Mouse (Mus musculus): ENCODE measurements around the gene Slc35b2. TPM values are rescaled to one million over a fixed set of nuclear protein-coding genes. Genes with fewer than 3 reads are reported as not detected.

Slc35b2 gene
- polyA plus RNA-seq, 1 experiment from 2014 or later, result 115 TPM

DNA sequence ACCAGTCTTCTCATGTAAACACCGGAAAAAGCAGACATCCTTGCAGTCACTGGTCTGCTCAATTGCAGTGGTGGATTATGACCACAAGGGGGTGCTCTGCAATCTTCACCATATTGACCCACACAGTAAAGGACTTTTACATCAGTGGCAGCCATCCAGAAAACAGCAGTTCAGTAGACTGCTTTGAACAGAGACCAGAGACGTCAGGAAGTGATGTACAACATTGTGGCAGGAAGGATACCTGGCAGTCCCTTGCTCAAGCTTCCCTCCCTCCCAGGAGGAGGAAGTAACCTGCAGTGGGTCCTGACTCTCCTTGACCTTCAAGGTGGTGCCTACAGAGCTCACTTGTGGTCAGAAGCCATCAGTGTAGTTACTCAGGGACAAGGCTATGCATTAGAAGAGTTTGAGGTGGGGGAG, 17.9 kb downstream of the Slc35b2 start:
- no peaks in the 10 kb centered on the region for H3K27me3 ChIP-seq (replicated peaks)
- peak overlapping the region; percentile 67 for H3K27ac ChIP-seq
- no peak overlapping the region for H3K9ac ChIP-seq
- no peaks in the 10 kb centered on the region for H3K36me3 ChIP-seq
- ATAC-seq (ENCODE audit: insufficient read depth, low FRiP score, low read depth), result no peak
- no peak overlapping the region for H3K4me3 ChIP-seq (replicated peaks)
- no peak overlapping the region for H3K4me2 ChIP-seq
- no peaks in the 10 kb centered on the region for H3K9me3 ChIP-seq
- peaks cover 35% of the 10 kb centered on the region for H3K4me1 ChIP-seq
- WGBS, result 3% methylated on average over 2 of the region's 2 CpGs

DNA sequence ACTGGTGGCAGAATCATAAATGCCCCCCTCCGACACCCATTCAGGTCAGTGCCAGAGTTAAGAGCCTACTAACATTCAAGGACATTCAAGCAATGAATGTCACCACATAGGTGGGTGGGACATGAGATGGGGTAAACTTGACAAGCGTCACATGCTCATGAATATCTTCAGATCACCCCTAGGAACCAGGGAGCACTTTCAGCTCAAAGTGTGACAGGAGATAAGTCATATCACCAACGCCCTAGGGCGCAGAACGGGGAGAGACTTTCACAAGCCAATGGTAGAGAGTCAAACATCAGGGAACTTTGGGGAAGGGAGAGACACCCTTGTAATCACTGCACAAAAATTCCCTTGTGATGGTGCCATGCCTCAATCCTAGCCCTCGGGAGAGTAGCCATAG, 18.5 kb downstream of the Slc35b2 start:
- 86% methylated on average over 6 of the region's 6 CpGs for WGBS
- Histone ChIP-seq H3K4me3 (replicated peaks) (no peak overlapping the region), H3K4me2 (no peak overlapping the region), H3K27me3 (replicated peaks) (no peaks in the 10 kb centered on the region), H3K36me3 (0 out of 2 replicates have a peak, but pooled peaks cover 3% of the 10 kb centered on the region), H3K4me1 (peaks cover 35% of the 10 kb centered on the region), H3K9me3 (no peaks in the 10 kb centered on the region), H3K27ac (no peak overlapping the region), H3K9ac (no peak overlapping the region)
- ATAC-seq (ENCODE audit: insufficient read depth, low FRiP score, low read depth), result no peak

DNA sequence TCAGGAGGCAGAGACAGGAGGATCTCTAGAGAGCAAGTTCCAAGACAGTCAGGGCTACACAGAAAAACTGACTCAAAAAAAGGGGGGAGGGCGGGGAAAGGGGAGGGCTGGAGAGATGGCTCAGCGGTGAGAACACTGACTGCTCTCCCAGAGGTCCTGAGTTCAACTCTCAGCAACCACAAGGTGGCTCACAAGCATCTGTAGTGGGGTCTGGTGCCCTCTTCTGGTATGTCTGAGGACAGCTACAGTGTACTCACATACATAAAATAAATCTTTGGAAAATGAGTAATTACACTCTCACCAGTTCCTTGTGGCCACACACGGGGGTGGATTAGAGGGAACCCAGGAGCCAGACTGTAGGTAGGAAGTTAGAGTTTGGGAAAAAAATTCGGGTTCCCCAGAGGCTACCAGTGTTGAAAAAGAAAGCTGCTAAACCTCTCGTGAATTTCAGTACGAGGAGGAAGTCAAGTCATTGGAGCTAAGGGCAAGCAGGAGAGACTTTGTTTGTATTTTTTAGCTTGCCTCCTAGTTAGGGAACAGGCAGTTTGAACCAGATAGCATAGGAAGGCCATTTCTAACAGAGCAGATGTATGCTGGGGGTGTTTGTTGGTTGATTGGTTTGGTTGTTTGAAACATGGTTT, 19.2 kb downstream of the Slc35b2 start:
- H3K9me3 ChIP-seq, result no peaks in the 10 kb centered on the region
- H3K27ac ChIP-seq, result peak overlapping the region; percentile 0; the same call in 1 of the 2 replicates
- 53% methylated on average over 6 of the region's 6 CpGs for WGBS
- no peaks in the 10 kb centered on the region for H3K27me3 ChIP-seq (replicated peaks)
- no peak overlapping the region for H3K4me3 ChIP-seq (replicated peaks)
- no peak overlapping the region for H3K9ac ChIP-seq
- peaks cover 33% of the 10 kb centered on the region for H3K4me1 ChIP-seq
- H3K36me3 ChIP-seq, result 0 out of 2 replicates have a peak, but pooled peaks cover 7% of the 10 kb centered on the region
- no peak overlapping the region for H3K4me2 ChIP-seq
- no peak for ATAC-seq (ENCODE audit: insufficient read depth, low FRiP score, low read depth)

DNA sequence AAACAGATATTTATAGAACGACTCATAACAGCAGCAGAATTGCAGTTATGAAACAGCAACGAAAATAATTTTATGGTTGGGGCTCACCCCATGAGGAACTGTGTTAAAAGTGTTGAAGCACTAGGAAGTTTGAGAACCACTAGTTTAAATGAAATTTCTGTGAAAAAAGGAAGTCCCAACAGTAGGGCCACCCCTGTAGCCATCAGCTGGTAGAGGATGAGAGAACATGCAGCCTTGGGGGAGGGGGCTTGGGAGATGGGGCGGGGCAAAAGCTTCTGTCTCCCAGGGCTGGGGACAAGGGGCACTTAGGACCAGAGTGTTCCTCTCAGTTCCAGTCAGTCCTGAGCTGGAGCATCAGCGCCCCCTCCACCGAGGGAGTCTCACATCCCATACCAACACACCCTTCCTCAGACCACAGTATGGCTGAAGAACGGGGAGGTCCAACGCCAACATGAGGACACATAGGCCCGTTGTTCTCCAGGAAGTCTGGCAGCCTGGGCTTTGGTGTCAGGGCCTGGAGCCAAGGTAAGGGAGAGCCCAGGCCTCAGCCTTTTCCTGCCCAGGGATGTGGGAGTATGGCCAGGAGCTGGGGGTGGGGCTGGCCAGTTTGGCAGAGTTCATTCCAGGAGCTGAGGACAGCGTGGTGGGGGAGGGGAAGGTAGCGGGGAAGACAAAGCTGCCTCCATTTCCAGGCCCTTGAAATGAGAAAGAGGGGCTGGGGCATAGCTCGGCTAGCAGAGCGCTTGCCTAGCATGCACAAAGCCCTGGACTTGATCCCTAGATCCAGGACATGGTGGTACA, 20.6 kb downstream of the Slc35b2 start:
- H3K4me2 ChIP-seq, result peak overlapping the region; percentile 4; the same call in 1 of the 2 replicates
- WGBS, result 39% methylated on average over 12 of the region's 12 CpGs
- no peak overlapping the region for H3K9ac ChIP-seq

DNA sequence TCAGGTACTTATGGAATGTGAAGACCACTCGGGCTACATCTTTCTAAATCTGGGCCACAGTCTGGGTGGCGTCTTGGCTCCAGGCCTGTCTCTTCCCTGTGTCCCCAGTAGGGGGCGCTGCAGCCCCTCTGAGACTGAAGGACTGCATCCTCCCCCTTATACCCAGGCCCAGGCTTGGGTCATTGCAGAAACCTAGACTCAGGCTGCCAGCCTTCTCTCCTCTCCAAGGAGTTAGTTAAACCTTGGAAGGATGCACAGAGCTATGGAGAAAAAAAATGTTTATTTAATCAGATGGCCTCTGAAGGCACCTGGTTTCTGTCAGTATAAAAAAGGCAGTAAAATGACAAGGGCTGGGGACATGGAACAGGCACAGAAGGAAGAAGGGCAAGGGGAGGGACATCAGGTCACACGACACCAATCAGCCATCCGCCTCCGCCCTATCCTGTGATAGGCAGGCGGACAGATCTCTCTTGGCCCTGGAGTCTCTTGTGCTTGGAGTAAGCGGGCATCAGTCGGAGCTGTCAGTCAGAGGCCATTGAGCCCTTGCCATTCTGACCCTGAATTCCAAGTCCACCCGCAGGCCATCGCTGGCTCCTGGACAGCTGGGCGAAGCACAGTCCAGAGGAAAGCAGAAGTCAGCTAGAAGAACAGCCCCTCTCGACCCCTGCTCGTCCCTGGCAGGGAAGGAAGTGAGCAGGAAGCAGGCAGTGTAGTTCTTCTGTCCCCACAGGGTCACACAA, 21.4 kb downstream of the Slc35b2 start:
- Histone ChIP-seq H3K9me3 (no peaks in the 10 kb centered on the region), H3K9ac (no peak overlapping the region), H3K27ac (peak overlapping the region; percentile 84), H3K4me1 (peaks cover 33% of the 10 kb centered on the region), H3K4me2 (peak overlapping the region; percentile 4; the same call in 1 of the 2 replicates), H3K27me3 (replicated peaks) (no peaks in the 10 kb centered on the region), H3K36me3 (peaks cover 14% of the 10 kb centered on the region; the same call in 1 of the 2 replicates), H3K4me3 (replicated peaks) (no peak overlapping the region)
- peak; percentile 36 for ATAC-seq (ENCODE audit: insufficient read depth, low FRiP score, low read depth)
- 33% methylated on average over 14 of the region's 14 CpGs for WGBS

More for the DNA sequence above, 20.6 kb downstream of the Slc35b2 start:
- Histone ChIP-seq H3K4me1 (peaks cover 33% of the 10 kb centered on the region), H3K27me3 (replicated peaks) (no peaks in the 10 kb centered on the region), H3K36me3 (peaks cover 13% of the 10 kb centered on the region; the same call in 1 of the 2 replicates), H3K4me3 (replicated peaks) (no peak overlapping the region), H3K27ac (peak overlapping the region; percentile 84), H3K9me3 (no peaks in the 10 kb centered on the region)
- ATAC-seq (ENCODE audit: insufficient read depth, low FRiP score, low read depth), result peak; percentile 48

DNA sequence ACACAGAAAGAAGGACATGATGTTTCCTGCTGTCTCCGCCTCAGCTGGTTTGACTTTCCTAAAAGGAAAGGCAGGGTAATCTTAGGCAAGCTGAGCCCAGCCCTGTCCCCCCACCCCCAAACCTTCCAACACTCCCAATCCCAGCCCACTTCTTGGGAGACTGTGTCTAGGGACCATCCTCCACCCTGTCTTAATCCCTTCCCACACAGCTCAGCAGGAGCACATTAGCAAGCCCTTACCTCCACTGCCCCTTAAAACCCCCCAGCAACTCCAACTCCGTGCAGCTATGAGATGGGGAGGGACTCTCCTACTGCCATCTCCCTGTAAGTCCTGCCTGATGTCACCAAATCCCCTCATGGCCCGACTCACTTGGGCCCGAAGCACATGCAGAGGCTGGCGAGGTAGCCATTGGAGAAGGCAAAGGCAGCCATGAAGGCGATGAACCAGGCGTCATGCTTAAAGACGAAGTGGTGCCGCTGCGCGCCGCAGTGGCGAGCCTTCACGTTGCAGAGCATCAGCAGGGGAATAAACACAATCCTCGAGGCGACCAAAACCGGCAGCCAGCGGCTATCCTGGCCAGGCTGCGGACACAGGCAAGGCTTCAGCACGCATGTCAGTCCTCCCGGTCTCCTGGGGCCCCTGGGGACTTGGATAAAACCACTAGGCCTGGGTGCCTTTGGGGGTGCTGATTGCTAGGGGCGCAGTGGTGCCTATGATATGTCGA, 22.2 kb downstream of the Slc35b2 start:
- no peaks in the 10 kb centered on the region for H3K9me3 ChIP-seq
- H3K27ac ChIP-seq, result peak overlapping the region; percentile 84
- H3K9ac ChIP-seq, result no peak overlapping the region
- peaks cover 14% of the 10 kb centered on the region; the same call in 1 of the 2 replicates for H3K36me3 ChIP-seq
- H3K27me3 ChIP-seq (replicated peaks), result no peaks in the 10 kb centered on the region
- H3K4me3 ChIP-seq (replicated peaks), result no peak overlapping the region
- H3K4me1 ChIP-seq, result peaks cover 31% of the 10 kb centered on the region
- WGBS, result 74% methylated on average over 23 of the region's 23 CpGs
- no peak for ATAC-seq (ENCODE audit: insufficient read depth, low FRiP score, low read depth)
- no peak overlapping the region for H3K4me2 ChIP-seq

DNA sequence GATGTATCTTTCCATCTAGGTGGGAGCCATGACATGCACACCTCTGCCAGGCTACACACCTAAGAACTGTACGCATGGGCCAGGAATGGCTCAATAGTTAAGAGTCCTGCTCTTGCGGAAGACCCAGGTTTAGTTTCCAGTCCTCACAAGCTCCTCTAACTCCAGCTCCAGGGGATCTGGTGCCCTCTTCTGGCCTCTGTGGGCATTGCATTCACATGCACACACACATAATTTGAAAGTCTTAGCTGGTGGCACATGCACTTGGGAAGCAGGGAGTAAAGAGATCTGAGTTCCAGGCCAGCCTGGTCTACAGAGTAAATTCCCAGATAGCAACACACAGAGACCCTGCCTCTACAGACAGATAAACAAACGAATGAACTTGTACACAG, 22.8 kb downstream of the Slc35b2 start:
- H3K4me3 ChIP-seq (replicated peaks), result no peak overlapping the region
- peaks cover 26% of the 10 kb centered on the region for H3K4me1 ChIP-seq
- over 99% methylated on average over 3 of the region's 3 CpGs for WGBS
- H3K4me2 ChIP-seq, result no peak overlapping the region
- H3K27ac ChIP-seq, result no peak overlapping the region
- H3K9ac ChIP-seq, result no peak overlapping the region
- H3K9me3 ChIP-seq, result no peaks in the 10 kb centered on the region
- H3K27me3 ChIP-seq (replicated peaks), result no peaks in the 10 kb centered on the region
- no peak for ATAC-seq (ENCODE audit: insufficient read depth, low FRiP score, low read depth)
- peaks cover 14% of the 10 kb centered on the region; the same call in 1 of the 2 replicates for H3K36me3 ChIP-seq

DNA sequence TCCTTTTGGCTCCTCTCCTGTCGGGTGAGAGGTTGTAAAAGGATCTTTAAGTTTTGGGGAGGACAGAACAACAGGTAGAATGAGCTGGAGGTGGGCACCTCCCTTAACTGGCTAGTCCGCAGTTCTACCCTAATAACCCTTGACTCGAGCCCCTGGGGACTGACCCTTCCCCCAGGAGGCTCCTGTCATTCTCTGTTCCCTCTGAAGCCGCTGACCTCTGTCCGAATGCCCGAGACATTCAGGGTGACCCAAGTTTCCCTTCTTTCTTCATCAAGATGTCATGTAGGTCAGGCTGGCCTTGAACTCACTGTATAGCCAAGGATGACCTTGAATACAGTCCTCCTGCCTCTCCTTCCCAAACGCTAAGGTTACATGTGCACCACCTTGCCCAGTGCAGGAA, 24.7 kb downstream of the Slc35b2 start:
- H3K4me3 ChIP-seq (replicated peaks), result no peak overlapping the region
- H3K4me2 ChIP-seq, result no peak overlapping the region
- no peak overlapping the region for H3K27ac ChIP-seq
- H3K27me3 ChIP-seq (replicated peaks), result no peaks in the 10 kb centered on the region
- H3K9me3 ChIP-seq, result no peaks in the 10 kb centered on the region
- H3K36me3 ChIP-seq, result peaks cover 14% of the 10 kb centered on the region; the same call in 1 of the 2 replicates
- H3K9ac ChIP-seq, result no peak overlapping the region
- peaks cover 40% of the 10 kb centered on the region for H3K4me1 ChIP-seq
- no peak for ATAC-seq (ENCODE audit: insufficient read depth, low FRiP score, low read depth)
- WGBS, result 90% methylated on average over 7 of the region's 7 CpGs

DNA sequence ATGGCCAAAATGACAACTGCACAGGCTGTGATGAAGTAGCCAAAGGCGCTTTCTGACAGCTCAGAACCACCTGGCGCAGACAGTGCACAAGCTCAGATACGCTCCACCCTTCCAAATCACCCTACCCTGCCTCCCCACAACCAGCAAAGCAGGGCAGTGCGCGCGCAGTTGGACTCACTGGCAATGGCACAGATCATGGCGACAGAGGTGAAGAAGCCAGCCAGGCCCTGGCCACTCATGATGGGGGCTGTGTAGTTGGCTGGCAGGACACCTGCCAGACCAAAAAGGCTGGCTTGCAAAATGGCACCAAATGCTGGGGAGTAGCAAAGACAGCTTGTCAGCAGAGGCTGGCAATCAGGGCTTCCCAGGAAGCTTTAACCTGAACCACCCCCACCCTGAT, 25.6 kb downstream of the Slc35b2 start:
- no peak for ATAC-seq (ENCODE audit: insufficient read depth, low FRiP score, low read depth)
- Histone ChIP-seq H3K9me3 (no peaks in the 10 kb centered on the region), H3K4me3 (replicated peaks) (no peak overlapping the region), H3K4me2 (no peak overlapping the region), H3K27ac (no peak overlapping the region), H3K4me1 (peaks cover 46% of the 10 kb centered on the region), H3K36me3 (peaks cover 14% of the 10 kb centered on the region; the same call in 1 of the 2 replicates), H3K27me3 (replicated peaks) (no peaks in the 10 kb centered on the region), H3K9ac (no peak overlapping the region)
- WGBS, result 95% methylated on average over 7 of the region's 7 CpGs

DNA sequence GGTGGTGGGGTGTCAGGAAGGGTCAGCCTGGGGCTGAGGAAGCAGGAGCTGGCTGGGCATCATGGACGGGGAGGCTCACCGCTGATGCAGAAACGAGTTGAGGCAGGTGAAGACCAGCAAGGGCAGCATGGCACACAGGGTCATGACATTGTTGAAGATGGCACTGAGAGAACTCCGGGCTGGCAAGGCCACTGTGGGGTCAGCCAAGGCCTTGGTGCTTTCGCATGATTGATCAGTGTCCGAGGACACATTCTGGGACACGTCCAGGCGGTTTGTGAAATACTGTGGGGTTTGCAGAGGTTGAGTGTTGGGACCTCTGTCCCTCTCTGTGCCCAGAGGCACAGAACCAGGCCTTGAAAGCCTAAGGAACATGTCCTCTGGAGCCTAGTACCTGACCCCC, 26.2 kb downstream of the Slc35b2 start:
- 92% methylated on average over 8 of the region's 8 CpGs for WGBS
- ATAC-seq (ENCODE audit: insufficient read depth, low FRiP score, low read depth), result no peak
- no peak overlapping the region for H3K9ac ChIP-seq
- H3K4me3 ChIP-seq (replicated peaks), result no peak overlapping the region
- no peak overlapping the region for H3K27ac ChIP-seq
- peaks cover 46% of the 10 kb centered on the region for H3K4me1 ChIP-seq
- H3K9me3 ChIP-seq, result no peaks in the 10 kb centered on the region
- H3K36me3 ChIP-seq, result peaks cover 14% of the 10 kb centered on the region; the same call in 1 of the 2 replicates
- H3K4me2 ChIP-seq, result no peak overlapping the region
- no peaks in the 10 kb centered on the region for H3K27me3 ChIP-seq (replicated peaks)

DNA sequence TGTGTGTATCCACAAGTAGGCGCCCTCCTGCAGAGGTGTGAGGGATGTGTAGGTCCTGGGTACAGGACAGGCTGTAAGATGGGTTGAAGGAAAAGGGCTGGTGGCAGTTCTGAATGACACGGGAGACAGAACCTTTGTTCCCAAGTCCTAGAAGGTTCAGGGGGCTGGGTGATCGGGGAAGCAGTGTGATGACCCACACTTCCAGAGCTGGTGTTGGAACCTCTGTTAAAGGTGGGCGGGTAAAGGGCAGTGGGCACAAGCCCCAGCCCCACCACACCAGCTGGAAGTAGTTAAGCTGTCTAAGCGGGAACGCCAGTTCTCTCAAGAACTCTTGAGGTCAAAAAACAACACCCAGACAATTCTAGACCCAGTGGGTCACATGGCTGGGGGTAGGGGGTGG, 26.7 kb downstream of the Slc35b2 start:
- Histone ChIP-seq H3K4me2 (no peak overlapping the region), H3K9me3 (no peaks in the 10 kb centered on the region), H3K36me3 (peaks cover 14% of the 10 kb centered on the region; the same call in 1 of the 2 replicates), H3K4me1 (peaks cover 46% of the 10 kb centered on the region), H3K4me3 (replicated peaks) (no peak overlapping the region), H3K27me3 (replicated peaks) (no peaks in the 10 kb centered on the region), H3K27ac (no peak overlapping the region), H3K9ac (no peak overlapping the region)
- ATAC-seq (ENCODE audit: insufficient read depth, low FRiP score, low read depth), result no peak
- WGBS, result 76% methylated on average over 6 of the region's 6 CpGs
